Mouse (Mus musculus) lung, adult 2 months (tissue): ENCODE data around the gene Dnajb8. TPM values are rescaled to one million over a fixed set of nuclear protein-coding genes. Genes with fewer than 3 reads are reported as not detected.

ENCODE experiments used
- DNase-seq: peaks from one replicate; pipeline ENCODE4 v3.0.0; 2022
- H3K4me1 ChIP-seq: fragments of 200-500 bp; 2 replicates; pipeline ENCODE4 v1.6.1; 2011; ENCODE audit warnings: low read length; ENCODE audit not compliant: control insufficient read depth, insufficient read depth
- H3K4me3 ChIP-seq: fragments of 200-500 bp; replicated peaks from 2 replicates; pipeline ENCODE3; 2011; ENCODE audit warnings: low read depth, mild to moderate bottlenecking, control low read depth, low read length; ENCODE audit errors: extremely low read depth
- CTCF ChIP-seq: fragments of 200-500 bp; IDR thresholded peaks from 2 replicates; pipeline ENCODE4 v1.5.1; 2011; ENCODE audit warnings: mild to moderate bottlenecking, low read length, control low read depth; ENCODE audit not compliant: insufficient read depth
- POLR2A ChIP-seq: fragments of 200-500 bp; IDR thresholded peaks from 2 replicates; pipeline ENCODE4 v1.6.1; 2011; ENCODE audit warnings: low read depth, mild to moderate bottlenecking, control low read depth, low read length, borderline replicate concordance; ENCODE audit errors: extremely low read depth
- WGBS: fragments of 180-500 bp; shearing (Covaris S2); methylation state at CpG from one replicate; pipeline ENCODE4 v1.1.7; 2018; 5-methylcytosine and 5-hydroxymethylcytosine counted together
- polyA plus RNA-seq: library from polyadenylated mRNA; depleted of rRNA; stranded (reverse); fragments of >200 nt; gene quantifications from 2 replicates; pipeline ENCODE4 v1.2.3, GENCODE M21; 2012

The Dnajb8 gene
- polyA plus RNA-seq, 1 experiment: not detected

GRCm38 (mm10) chr6:88204531-88205385, 17.3 kb upstream of the Dnajb8 start:
- Histone ChIP-seq H3K4me3 (peak overlapping the region; percentile 32), H3K4me1 (peaks cover 10% of the 10 kb centered on the region)
- TF ChIP-seq CTCF (no peak), POLR2A (no peak)
- 28% methylated on average over 25 of the region's 25 CpGs for WGBS
- DNase-seq: peak; percentile 23

- H3K4me1 ChIP-seq: peaks cover 10% of the 10 kb centered on the region
- no peak for DNase-seq
- 33% methylated on average over 7 of the region's 7 CpGs for WGBS
- TF ChIP-seq CTCF: no peak
- no peak for TF ChIP-seq POLR2A
- peak overlapping the region; percentile 32 for H3K4me3 ChIP-seq
Observed at GRCm38 (mm10) chr6:88205386-88205700, 16.7 kb upstream of the Dnajb8 start.

GRCm38 (mm10) chr6:88205937-88206336, 16.1 kb upstream of the Dnajb8 start:
- DNase-seq: peak; percentile 26
- Histone ChIP-seq H3K4me3 (no peak overlapping the region), H3K4me1 (peaks cover 10% of the 10 kb centered on the region)
- WGBS: 30% methylated on average over 9 of the region's 9 CpGs
- TF ChIP-seq CTCF (no peak), POLR2A (peak; percentile 17; the same call in 1 of the 2 replicates)

DNA sequence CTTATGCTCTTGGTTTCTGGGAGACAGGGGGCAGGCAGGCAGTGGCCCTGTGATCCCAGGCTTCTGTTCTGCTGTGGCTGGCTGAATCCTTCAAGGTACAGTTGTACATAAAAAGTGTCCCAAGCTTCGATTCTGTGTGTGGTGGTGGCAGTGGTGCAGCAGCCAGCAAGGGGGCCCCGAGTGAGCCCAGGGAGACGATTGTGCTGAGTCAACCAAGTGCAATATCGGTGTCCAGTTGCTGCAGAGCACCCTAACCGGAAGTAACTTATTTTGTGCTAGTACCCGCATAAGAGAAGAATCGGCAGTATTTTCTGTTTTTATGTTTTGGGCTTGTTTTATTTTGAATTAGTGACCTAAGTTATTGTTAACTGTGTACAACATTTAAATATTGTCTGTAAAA, 15.5 kb upstream of the Dnajb8 start:
- no peak for TF ChIP-seq CTCF
- peaks cover 10% of the 10 kb centered on the region for H3K4me1 ChIP-seq
- 53% methylated on average over 7 of the region's 7 CpGs for WGBS
- DNase-seq: no peak
- no peak overlapping the region for H3K4me3 ChIP-seq

DNA sequence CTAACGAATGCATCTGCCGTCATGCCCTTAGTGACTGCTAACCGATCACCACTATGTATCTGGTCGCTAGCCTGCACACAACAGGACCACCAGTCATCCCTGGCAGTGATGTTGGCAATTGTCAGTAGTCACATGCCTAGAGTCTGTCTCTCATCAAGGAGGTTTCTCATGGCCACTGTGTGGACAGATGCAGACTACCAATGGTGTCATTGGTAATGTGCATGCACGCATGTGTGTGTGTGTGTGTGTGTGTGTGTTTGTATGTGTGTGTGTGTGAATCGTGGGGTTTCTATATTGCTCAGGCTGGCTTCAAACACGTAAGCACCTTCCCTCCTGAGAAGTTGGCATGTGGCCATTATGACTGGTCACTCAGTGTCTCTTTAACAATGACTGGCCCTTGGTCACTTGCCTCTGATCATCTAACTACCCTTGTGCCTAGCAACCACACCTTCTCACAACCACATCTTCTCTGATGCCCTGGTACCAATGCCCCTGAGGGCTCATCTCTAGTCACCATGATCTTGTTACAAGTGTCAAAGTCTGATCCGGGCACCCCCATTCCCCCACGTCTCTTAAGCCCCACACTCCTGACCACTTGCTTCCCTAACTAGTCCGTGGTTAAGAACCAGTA, 14.6 kb upstream of the Dnajb8 start:
- 79% methylated on average over 10 of the region's 10 CpGs for WGBS
- TF ChIP-seq POLR2A (no peak), CTCF (no peak)
- Histone ChIP-seq H3K4me1 (peaks cover 10% of the 10 kb centered on the region), H3K4me3 (no peak overlapping the region)
- DNase-seq: no peak

DNA sequence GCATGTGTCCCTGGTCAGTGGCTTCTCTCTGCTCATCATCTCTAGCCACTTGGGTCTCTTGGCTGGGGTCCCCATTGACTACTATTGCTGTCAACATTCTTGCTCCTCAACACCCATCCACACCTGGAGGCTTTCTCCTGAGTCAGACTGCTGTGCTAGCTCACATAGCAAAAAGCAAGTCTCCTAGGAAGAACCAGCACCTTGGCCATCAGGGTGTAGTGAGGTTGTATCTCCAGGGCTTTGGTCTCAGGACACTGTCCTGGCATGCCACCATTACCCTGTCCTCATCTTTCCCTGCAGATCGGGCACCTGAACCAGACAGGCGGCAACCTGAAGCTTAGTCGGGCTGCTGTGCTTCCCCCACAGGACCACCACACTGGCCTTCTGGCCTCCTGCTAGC, 13.7 kb upstream of the Dnajb8 start:
- Histone ChIP-seq H3K4me1 (peaks cover 10% of the 10 kb centered on the region), H3K4me3 (no peak overlapping the region)
- DNase-seq: no peak
- TF ChIP-seq POLR2A (no peak), CTCF (no peak)
- WGBS: 94% methylated on average over 3 of the region's 3 CpGs

DNA sequence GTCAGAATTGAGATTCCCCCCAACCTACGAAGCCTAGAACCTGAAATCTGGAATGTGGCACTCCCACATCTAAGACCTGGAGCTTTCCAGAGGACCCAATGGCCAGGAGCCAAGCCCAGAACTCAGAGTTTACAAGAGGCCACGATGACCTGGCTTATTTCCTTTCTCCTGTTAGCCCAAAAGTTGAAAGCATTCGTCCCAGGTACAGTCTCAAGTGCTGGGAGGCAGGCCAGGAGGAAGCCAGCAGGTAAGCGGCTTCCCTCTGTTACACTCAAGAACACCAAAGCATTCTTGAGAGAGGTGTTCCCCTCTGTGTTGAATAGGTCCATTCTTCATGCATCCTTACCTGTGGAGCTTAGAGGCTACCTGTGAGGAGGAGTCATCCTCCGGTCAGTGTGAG, 12.6 kb upstream of the Dnajb8 start:
- peaks cover 10% of the 10 kb centered on the region for H3K4me1 ChIP-seq
- DNase-seq: peak; percentile 14
- H3K4me3 ChIP-seq: no peak overlapping the region
- TF ChIP-seq POLR2A (no peak), CTCF (no peak)
- WGBS: 65% methylated on average over 5 of the region's 5 CpGs

GRCm38 (mm10) chr6:88210182-88210581, 11.9 kb upstream of the Dnajb8 start:
- 72% methylated on average over 3 of the region's 3 CpGs for WGBS
- Histone ChIP-seq H3K4me3 (no peak overlapping the region), H3K4me1 (peaks cover 4% of the 10 kb centered on the region)
- no peak for DNase-seq
- TF ChIP-seq CTCF (no peak), POLR2A (no peak)

DNA sequence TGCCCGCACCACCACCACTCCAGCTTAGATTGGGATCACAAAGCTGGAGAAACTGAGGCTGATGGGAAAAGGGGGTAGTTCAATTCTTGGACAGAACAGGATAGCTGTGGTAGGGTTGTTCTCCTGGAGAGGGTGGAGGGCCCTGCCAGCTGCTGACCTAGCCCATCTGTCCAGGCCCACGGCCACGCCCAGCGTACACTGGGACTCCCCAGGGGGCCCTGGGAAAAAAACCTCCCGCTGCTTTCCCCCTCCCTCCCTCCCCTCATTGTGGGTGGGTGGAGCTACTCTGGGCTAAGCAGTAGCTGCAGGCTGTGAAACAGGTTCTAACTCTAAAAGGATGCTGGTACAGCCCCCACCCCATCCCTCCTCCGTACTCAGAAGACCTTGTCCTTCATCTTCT, 6.3 kb upstream of the Dnajb8 start:
- H3K4me3 ChIP-seq: no peak overlapping the region
- TF ChIP-seq POLR2A: no peak
- TF ChIP-seq CTCF: no peak
- no peak for DNase-seq
- WGBS: 63% methylated on average over 6 of the region's 6 CpGs
- H3K4me1 ChIP-seq: no peaks in the 10 kb centered on the region

- WGBS: 69% methylated on average over 4 of the region's 4 CpGs
- no peaks in the 10 kb centered on the region for H3K4me1 ChIP-seq
- no peak for TF ChIP-seq POLR2A
- TF ChIP-seq CTCF: no peak
- DNase-seq: no peak
- H3K4me3 ChIP-seq: no peak overlapping the region
Observed at GRCm38 (mm10) chr6:88216199-88216598, 5.9 kb upstream of the Dnajb8 start.

DNA sequence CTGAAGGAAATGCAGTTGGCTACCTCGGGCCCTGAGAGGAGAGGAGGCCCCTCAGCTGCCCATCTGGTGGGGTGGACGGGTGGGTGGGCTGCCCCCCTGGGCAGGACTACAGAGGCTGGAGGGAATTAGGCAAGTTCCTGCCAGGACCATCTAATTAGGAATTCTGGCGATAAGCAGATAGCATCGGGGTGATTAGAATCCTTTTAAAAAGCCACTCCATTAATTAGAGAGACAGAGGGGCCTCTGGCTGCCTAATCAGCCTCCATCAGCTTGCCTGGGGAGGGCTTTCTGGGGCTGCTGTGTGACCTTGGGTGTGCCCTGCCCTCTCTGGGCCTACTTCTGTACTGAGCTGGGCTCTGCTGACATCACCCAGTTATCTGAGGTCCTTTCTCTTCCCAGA, 3.0 kb upstream of the Dnajb8 start:
- Histone ChIP-seq H3K4me3 (no peak overlapping the region), H3K4me1 (no peaks in the 10 kb centered on the region)
- TF ChIP-seq CTCF (no peak), POLR2A (no peak)
- DNase-seq: no peak
- WGBS: 44% methylated on average over 4 of the region's 4 CpGs
